Mouse (Mus musculus): Measurements from ENCODE around the gene Elmo1. TPM values are rescaled to one million over a fixed set of nuclear protein-coding genes. Genes with fewer than 3 reads are reported as not detected.

Elmo1 gene
- polyA plus RNA-seq, 1 experiment from 2014 or later, result 10.7 TPM

DNA sequence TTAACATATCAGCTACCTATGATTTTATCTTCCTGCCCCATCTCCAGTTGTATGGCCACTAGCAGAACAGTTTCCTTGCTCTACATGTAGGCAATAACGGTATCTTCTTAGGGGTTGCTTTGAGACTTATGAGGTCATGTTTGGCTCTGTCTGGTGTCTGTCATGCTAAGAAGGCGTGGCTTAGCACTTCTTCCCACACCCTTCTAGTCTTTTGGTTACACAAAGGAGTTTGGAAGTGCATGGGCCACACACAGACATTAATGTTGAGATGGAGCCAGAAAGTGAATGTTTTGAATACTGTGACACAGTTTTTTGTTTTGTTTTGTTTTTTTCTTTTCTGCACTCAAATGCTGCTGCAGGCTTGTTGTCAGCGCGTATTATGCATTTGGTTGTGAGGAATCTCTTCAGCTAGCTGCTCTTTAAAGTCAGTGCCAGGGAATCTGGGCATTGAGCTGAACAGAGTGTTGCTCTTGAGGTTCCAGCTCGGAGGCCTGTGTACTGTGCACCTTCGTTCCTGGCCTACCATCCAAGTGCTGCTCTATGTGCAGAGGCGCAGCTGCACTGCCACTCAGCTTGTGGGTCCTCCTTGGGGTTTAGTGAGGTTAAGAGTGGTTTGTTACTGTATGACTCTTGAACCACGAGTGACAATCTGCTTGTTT lies 31.1 kb downstream of the Elmo1 start:
- H3K27ac ChIP-seq (ENCODE audit: low read depth, low read length), result no peak overlapping the region
- no peak overlapping the region for H3K4me2 ChIP-seq
- H3K36me3 ChIP-seq (ENCODE audit: control insufficient read depth, insufficient read depth, low read length), result no peaks in the 10 kb centered on the region
- H3K9ac ChIP-seq (ENCODE audit: low read depth, low read length), result no peak overlapping the region
- 73% methylated on average over 8 of the region's 8 CpGs for WGBS (ENCODE audit: insufficient replicate concordance)
- H3K4me3 ChIP-seq (ENCODE audit: low read depth, low read length), result no peak overlapping the region
- H3K27me3 ChIP-seq (ENCODE audit: control insufficient read depth, insufficient read depth, low read length), result no peaks in the 10 kb centered on the region
- ATAC-seq (replicated peaks; ENCODE audit: insufficient number of reproducible peaks, low FRiP score, low TSS enrichment), result no peak
- no peaks in the 10 kb centered on the region for H3K9me3 ChIP-seq (replicated peaks; ENCODE audit: control insufficient read depth, low read length)
- no peaks in the 10 kb centered on the region; the same call in 1 of the 2 replicates for H3K4me1 ChIP-seq (ENCODE audit: control insufficient read depth, insufficient read depth, low read length)

- Histone ChIP-seq H3K27me3 (ENCODE audit: control insufficient read depth, insufficient read depth, low read length) (no peaks in the 10 kb centered on the region), H3K9me3 (replicated peaks; ENCODE audit: control insufficient read depth, low read length) (no peaks in the 10 kb centered on the region), H3K27ac (ENCODE audit: low read depth, low read length) (no peak overlapping the region), H3K36me3 (ENCODE audit: control insufficient read depth, insufficient read depth, low read length) (no peaks in the 10 kb centered on the region), H3K9ac (ENCODE audit: low read depth, low read length) (no peak overlapping the region), H3K4me3 (ENCODE audit: low read depth, low read length) (no peak overlapping the region), H3K4me1 (ENCODE audit: control insufficient read depth, insufficient read depth, low read length) (no peaks in the 10 kb centered on the region; the same call in 1 of the 2 replicates), H3K4me2 (no peak overlapping the region)
- 51% methylated on average over 3 of the region's 3 CpGs for WGBS (ENCODE audit: insufficient replicate concordance)
- no peak for ATAC-seq (replicated peaks; ENCODE audit: insufficient number of reproducible peaks, low FRiP score, low TSS enrichment)
Measured at GRCm38 (mm10) chr13:20123975-20124374, 33.6 kb downstream of the Elmo1 start.

GRCm38 (mm10) chr13:20124965-20125364 lies 34.6 kb downstream of the Elmo1 start:
- no peak for ATAC-seq (replicated peaks; ENCODE audit: insufficient number of reproducible peaks, low FRiP score, low TSS enrichment)
- Histone ChIP-seq H3K4me3 (ENCODE audit: low read depth, low read length) (no peak overlapping the region), H3K36me3 (ENCODE audit: control insufficient read depth, insufficient read depth, low read length) (no peaks in the 10 kb centered on the region), H3K9me3 (replicated peaks; ENCODE audit: control insufficient read depth, low read length) (no peaks in the 10 kb centered on the region), H3K4me1 (ENCODE audit: control insufficient read depth, insufficient read depth, low read length) (no peaks in the 10 kb centered on the region; the same call in 1 of the 2 replicates), H3K9ac (ENCODE audit: low read depth, low read length) (no peak overlapping the region), H3K4me2 (no peak overlapping the region), H3K27ac (ENCODE audit: low read depth, low read length) (no peak overlapping the region), H3K27me3 (ENCODE audit: control insufficient read depth, insufficient read depth, low read length) (no peaks in the 10 kb centered on the region)
- 54% methylated on average over 7 of the region's 7 CpGs for WGBS (ENCODE audit: insufficient replicate concordance)

DNA sequence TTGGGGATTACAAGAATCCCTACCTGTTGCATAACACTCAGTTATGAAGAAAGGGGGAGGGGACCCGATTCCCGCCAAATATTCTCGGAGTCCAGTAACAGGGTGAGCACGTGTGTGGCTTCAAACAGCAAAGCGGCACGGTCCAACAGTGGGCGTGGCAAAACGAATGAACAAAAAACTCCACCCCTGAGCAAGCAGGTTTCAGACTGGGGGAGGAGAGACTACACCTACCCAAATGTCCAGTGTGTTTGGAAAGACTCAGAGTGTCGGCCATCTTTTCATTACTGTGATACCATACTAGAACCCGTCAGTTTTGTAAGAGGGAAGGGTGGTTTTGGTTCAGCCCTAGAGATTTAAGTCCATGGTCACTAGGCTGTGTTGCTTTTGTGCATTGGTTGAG lies 35.4 kb downstream of the Elmo1 start:
- H3K27me3 ChIP-seq (ENCODE audit: control insufficient read depth, insufficient read depth, low read length), result no peaks in the 10 kb centered on the region
- H3K27ac ChIP-seq (ENCODE audit: low read depth, low read length), result no peak overlapping the region
- no peaks in the 10 kb centered on the region for H3K36me3 ChIP-seq (ENCODE audit: control insufficient read depth, insufficient read depth, low read length)
- H3K4me3 ChIP-seq (ENCODE audit: low read depth, low read length), result no peak overlapping the region
- H3K4me2 ChIP-seq, result no peak overlapping the region
- H3K4me1 ChIP-seq (ENCODE audit: control insufficient read depth, insufficient read depth, low read length), result no peaks in the 10 kb centered on the region; the same call in 1 of the 2 replicates
- ATAC-seq (replicated peaks; ENCODE audit: insufficient number of reproducible peaks, low FRiP score, low TSS enrichment), result no peak
- no peak overlapping the region for H3K9ac ChIP-seq (ENCODE audit: low read depth, low read length)
- 89% methylated on average over 10 of the region's 10 CpGs for WGBS (ENCODE audit: insufficient replicate concordance)
- H3K9me3 ChIP-seq (replicated peaks; ENCODE audit: control insufficient read depth, low read length), result no peaks in the 10 kb centered on the region

DNA sequence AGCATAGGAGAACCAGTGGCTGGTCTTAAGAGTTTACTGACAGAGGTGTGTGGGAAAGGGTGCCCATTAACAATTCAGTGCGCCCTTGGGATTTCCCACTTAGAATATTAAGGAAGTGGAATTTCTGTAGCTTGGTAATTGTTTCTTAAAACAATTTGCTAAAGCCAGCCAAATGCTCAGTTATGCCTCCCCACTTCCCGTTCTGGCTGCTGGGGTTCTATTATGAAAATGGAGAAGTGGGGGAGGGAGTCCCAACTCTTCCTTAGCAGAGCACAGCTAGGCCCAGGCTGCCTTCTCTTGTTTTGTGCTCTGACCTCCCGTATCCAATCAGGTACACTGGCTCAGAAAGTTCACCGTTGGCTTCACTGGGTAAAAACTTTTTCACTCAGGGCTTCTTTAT lies 37.2 kb downstream of the Elmo1 start:
- H3K4me3 ChIP-seq (ENCODE audit: low read depth, low read length), result no peak overlapping the region
- H3K36me3 ChIP-seq (ENCODE audit: control insufficient read depth, insufficient read depth, low read length), result no peaks in the 10 kb centered on the region
- H3K9me3 ChIP-seq (replicated peaks; ENCODE audit: control insufficient read depth, low read length), result no peaks in the 10 kb centered on the region
- no peak for ATAC-seq (replicated peaks; ENCODE audit: insufficient number of reproducible peaks, low FRiP score, low TSS enrichment)
- no peak overlapping the region for H3K9ac ChIP-seq (ENCODE audit: low read depth, low read length)
- 0 out of 2 replicates have a peak, but pooled peaks cover under 1% of the 10 kb centered on the region for H3K4me1 ChIP-seq (ENCODE audit: control insufficient read depth, insufficient read depth, low read length)
- 76% methylated on average over 4 of the region's 4 CpGs for WGBS (ENCODE audit: insufficient replicate concordance)
- no peak overlapping the region for H3K4me2 ChIP-seq
- no peaks in the 10 kb centered on the region for H3K27me3 ChIP-seq (ENCODE audit: control insufficient read depth, insufficient read depth, low read length)
- H3K27ac ChIP-seq (ENCODE audit: low read depth, low read length), result no peak overlapping the region

GRCm38 (mm10) chr13:20128097-20128496 lies 37.7 kb downstream of the Elmo1 start:
- H3K27ac ChIP-seq (ENCODE audit: low read depth, low read length), result no peak overlapping the region

GRCm38 (mm10) chr13:20130731-20131130 lies 40.3 kb downstream of the Elmo1 start:
- no peaks in the 10 kb centered on the region for H3K36me3 ChIP-seq (ENCODE audit: control insufficient read depth, insufficient read depth, low read length)
- 70% methylated on average over 3 of the region's 3 CpGs for WGBS (ENCODE audit: insufficient replicate concordance)
- peaks cover 12% of the 10 kb centered on the region for H3K4me1 ChIP-seq (ENCODE audit: control insufficient read depth, insufficient read depth, low read length)
- no peak overlapping the region for H3K27ac ChIP-seq (ENCODE audit: low read depth, low read length)
- H3K9ac ChIP-seq (ENCODE audit: low read depth, low read length), result no peak overlapping the region
- H3K27me3 ChIP-seq (ENCODE audit: control insufficient read depth, insufficient read depth, low read length), result no peaks in the 10 kb centered on the region
- H3K4me3 ChIP-seq (ENCODE audit: low read depth, low read length), result no peak overlapping the region
- H3K4me2 ChIP-seq, result no peak overlapping the region
- ATAC-seq (replicated peaks; ENCODE audit: insufficient number of reproducible peaks, low FRiP score, low TSS enrichment), result no peak
- no peaks in the 10 kb centered on the region for H3K9me3 ChIP-seq (replicated peaks; ENCODE audit: control insufficient read depth, low read length)

More at GRCm38 (mm10) chr13:20128097-20128496, 37.7 kb downstream of the Elmo1 start:
- ATAC-seq (replicated peaks; ENCODE audit: insufficient number of reproducible peaks, low FRiP score, low TSS enrichment), result no peak
- H3K27me3 ChIP-seq (ENCODE audit: control insufficient read depth, insufficient read depth, low read length), result no peaks in the 10 kb centered on the region
- no peak overlapping the region for H3K4me3 ChIP-seq (ENCODE audit: low read depth, low read length)
- H3K36me3 ChIP-seq (ENCODE audit: control insufficient read depth, insufficient read depth, low read length), result no peaks in the 10 kb centered on the region
- no peaks in the 10 kb centered on the region for H3K9me3 ChIP-seq (replicated peaks; ENCODE audit: control insufficient read depth, low read length)
- WGBS (ENCODE audit: insufficient replicate concordance), result 84% methylated on average over 4 of the region's 4 CpGs
- H3K4me1 ChIP-seq (ENCODE audit: control insufficient read depth, insufficient read depth, low read length), result peaks cover 5% of the 10 kb centered on the region; the same call in 1 of the 2 replicates
- H3K9ac ChIP-seq (ENCODE audit: low read depth, low read length), result no peak overlapping the region
- H3K4me2 ChIP-seq, result no peak overlapping the region

GRCm38 (mm10) chr13:20131322-20131997 lies 41.1 kb downstream of the Elmo1 start:
- Histone ChIP-seq H3K4me2 (no peak overlapping the region), H3K36me3 (ENCODE audit: control insufficient read depth, insufficient read depth, low read length) (no peaks in the 10 kb centered on the region), H3K9ac (ENCODE audit: low read depth, low read length) (no peak overlapping the region), H3K4me1 (ENCODE audit: control insufficient read depth, insufficient read depth, low read length) (peaks cover 12% of the 10 kb centered on the region), H3K27ac (ENCODE audit: low read depth, low read length) (no peak overlapping the region), H3K9me3 (replicated peaks; ENCODE audit: control insufficient read depth, low read length) (no peaks in the 10 kb centered on the region), H3K27me3 (ENCODE audit: control insufficient read depth, insufficient read depth, low read length) (no peaks in the 10 kb centered on the region), H3K4me3 (ENCODE audit: low read depth, low read length) (no peak overlapping the region)
- WGBS (ENCODE audit: insufficient replicate concordance), result 77% methylated on average over 5 of the region's 5 CpGs
- ATAC-seq (replicated peaks; ENCODE audit: insufficient number of reproducible peaks, low FRiP score, low TSS enrichment), result no peak

DNA sequence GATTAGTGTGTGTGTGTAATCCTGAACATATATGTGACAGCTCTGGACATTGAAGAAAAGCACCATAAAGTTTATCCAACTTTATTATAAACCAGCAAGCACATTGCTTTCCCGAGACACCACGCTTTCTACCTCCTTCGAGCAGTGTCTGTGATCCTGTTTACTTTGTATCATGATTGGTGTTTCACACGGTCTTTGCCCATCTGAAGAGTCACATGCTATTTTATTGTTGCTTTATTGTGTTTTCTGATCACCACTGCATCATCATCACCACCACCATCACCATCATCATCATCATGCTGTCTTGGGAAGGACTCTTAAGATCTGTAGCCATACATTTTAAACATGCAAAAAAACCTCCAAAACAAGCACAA lies 41.6 kb downstream of the Elmo1 start:
- Histone ChIP-seq H3K9ac (ENCODE audit: low read depth, low read length) (no peak overlapping the region), H3K27ac (ENCODE audit: low read depth, low read length) (no peak overlapping the region), H3K4me2 (no peak overlapping the region), H3K36me3 (ENCODE audit: control insufficient read depth, insufficient read depth, low read length) (no peaks in the 10 kb centered on the region), H3K27me3 (ENCODE audit: control insufficient read depth, insufficient read depth, low read length) (no peaks in the 10 kb centered on the region), H3K9me3 (replicated peaks; ENCODE audit: control insufficient read depth, low read length) (no peaks in the 10 kb centered on the region), H3K4me3 (ENCODE audit: low read depth, low read length) (no peak overlapping the region), H3K4me1 (ENCODE audit: control insufficient read depth, insufficient read depth, low read length) (peaks cover 12% of the 10 kb centered on the region)
- WGBS (ENCODE audit: insufficient replicate concordance), result 86% methylated on average over 4 of the region's 4 CpGs
- ATAC-seq (replicated peaks; ENCODE audit: insufficient number of reproducible peaks, low FRiP score, low TSS enrichment), result no peak
